Mouse (Mus musculus): ENCODE results near the gene Rit1. TPM values are rescaled to one million over a fixed set of nuclear protein-coding genes. Genes with fewer than 3 reads are reported as not detected.

Gene Rit1
- polyA plus RNA-seq, 1 experiment, result 48.1 TPM

DNA sequence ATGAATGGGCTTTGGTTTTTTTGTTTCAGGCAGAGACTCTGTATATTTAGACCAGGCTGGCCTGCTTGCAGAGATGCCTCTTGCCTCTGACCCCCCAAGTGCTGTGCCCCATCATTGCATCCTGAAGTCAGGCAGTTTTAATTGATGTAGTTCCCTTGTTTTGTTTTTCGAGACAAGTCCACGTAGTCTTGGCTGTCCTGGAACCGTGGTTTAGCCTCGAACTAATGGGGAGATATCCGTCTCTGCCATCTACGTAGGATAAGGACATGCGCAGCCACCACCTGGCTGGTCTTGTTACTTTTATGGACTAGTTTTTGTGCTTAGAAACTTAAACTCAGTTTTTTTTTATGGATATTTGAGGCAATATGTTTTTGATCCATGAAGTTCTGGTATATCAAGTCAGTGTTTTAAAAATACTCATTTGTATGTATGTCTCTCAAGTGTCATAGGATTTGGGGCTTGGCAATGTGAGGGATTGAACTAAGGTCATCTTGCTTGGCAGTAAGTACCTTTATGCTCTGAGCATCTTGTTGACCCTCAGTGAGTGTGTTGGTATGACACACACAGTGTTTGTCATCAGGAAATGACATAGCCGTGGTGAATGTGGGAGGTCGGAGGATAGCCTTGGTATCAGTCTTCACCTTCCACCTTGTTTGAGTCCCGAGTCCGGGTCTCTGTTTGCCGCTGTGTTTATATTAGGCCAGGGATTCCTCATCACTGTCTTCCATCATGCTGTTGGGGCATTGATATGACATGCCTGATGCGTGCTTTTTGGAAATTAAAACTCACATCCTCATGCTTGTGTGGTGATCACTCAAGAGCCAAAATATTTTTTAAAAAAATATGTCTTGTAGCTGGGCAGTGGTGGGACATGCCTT is 29.7 kb upstream of the Rit1 start:
- WGBS, result 15% methylated on average over 13 of the region's 13 CpGs
- H3K27ac ChIP-seq (ENCODE audit: insufficient read depth, low read depth, low read length), result peak overlapping the region; percentile 95; the same call in 1 of the 2 replicates
- TF ChIP-seq POLR2A (IDR thresholded peaks at IDR 0.05; ENCODE audit: low read depth, low read length) (no peak), CTCF (conservative IDR thresholded peaks at IDR 0.05; ENCODE audit: insufficient read depth, insufficient read length, low read depth, low read length) (no peak)

DNA sequence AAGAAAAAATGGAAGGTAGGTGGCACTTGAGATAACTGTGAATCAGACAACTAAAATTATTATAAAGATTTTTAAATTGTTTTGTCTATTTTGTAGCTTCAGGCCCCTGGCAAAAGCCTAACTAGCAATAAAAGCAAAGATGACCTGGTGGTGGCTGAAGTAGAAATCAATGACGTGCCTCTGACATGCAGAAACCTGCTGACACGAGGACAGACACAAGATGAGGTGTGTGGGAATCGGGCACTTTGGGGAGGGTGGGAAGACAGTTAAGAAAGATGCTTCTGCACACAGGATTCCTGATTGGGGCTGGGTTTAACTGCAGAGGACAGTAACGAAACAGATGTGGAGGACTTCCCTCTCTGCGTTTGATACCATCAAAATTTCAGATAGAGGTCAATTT is 27.6 kb upstream of the Rit1 start:
- Histone ChIP-seq H3K36me3 (ENCODE audit: control insufficient read depth, insufficient read depth, low read length) (peaks cover 19% of the 10 kb centered on the region), H3K4me1 (ENCODE audit: control insufficient read depth, insufficient read depth, low read length) (peaks cover 7% of the 10 kb centered on the region; the same call in 1 of the 2 replicates), H3K27me3 (replicated peaks; ENCODE audit: control insufficient read depth, insufficient read depth, low read length) (no peaks in the 10 kb centered on the region), H3K27ac (ENCODE audit: insufficient read depth, low read depth, low read length) (no peak overlapping the region), H3K4me3 (ENCODE audit: insufficient read depth, low read depth, low read length) (no peak overlapping the region)
- 81% methylated on average over 5 of the region's 5 CpGs for WGBS
- no peak for TF ChIP-seq POLR2A (IDR thresholded peaks at IDR 0.05; ENCODE audit: low read depth, low read length)
- no peak for TF ChIP-seq CTCF (conservative IDR thresholded peaks at IDR 0.05; ENCODE audit: insufficient read depth, insufficient read length, low read depth, low read length)
- no peak for DNase-seq

More for the DNA sequence above, 29.7 kb upstream of the Rit1 start:
- Histone ChIP-seq H3K4me3 (ENCODE audit: insufficient read depth, low read depth, low read length) (peak overlapping the region; percentile 82), H3K36me3 (ENCODE audit: control insufficient read depth, insufficient read depth, low read length) (peaks cover 13% of the 10 kb centered on the region), H3K4me1 (ENCODE audit: control insufficient read depth, insufficient read depth, low read length) (peaks cover 7% of the 10 kb centered on the region; the same call in 1 of the 2 replicates), H3K27me3 (replicated peaks; ENCODE audit: control insufficient read depth, insufficient read depth, low read length) (no peaks in the 10 kb centered on the region)
- no peak for DNase-seq

DNA sequence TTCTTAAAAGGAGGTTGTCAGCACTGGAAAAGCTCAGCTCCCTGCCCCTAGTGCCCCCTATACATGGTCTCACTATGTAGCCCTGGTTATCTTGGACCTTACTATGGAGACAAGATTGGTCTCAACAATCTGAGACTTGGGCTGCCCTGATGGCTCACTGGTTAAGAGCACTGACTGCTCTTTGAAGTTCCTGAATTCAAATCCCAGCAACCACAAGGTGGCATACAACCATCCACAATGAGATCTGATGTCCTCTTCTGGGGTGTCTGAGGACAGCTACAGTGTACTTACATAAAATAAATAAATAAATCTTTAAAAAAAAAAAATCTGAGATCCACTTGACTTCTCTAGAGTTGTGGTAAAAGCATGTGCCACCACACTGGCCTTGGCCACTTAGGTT is 21.1 kb upstream of the Rit1 start:
- H3K36me3 ChIP-seq (ENCODE audit: control insufficient read depth, insufficient read depth, low read length), result peaks cover 44% of the 10 kb centered on the region
- no peak for TF ChIP-seq POLR2A (IDR thresholded peaks at IDR 0.05; ENCODE audit: low read depth, low read length)
- TF ChIP-seq CTCF (conservative IDR thresholded peaks at IDR 0.05; ENCODE audit: insufficient read depth, insufficient read length, low read depth, low read length), result no peak
- no peak for DNase-seq

DNA sequence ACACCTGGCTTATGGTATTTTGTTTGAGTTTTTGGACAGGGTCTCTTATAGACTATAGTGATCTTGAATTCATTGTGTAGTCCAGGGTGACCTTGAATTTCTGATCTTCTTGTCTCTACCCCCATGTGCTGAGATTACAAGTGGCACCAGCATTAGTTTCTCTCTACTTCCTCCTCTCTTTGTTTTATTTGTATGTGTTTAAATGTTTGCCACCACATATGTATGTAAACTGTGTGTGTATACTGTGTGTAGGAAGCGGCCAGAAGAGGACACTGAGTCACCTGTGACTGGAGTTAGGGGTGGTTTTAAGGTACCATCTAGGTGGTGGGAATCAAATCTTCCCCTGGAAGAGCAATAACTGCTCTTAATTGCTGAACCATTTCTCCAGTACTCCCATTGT is 18.6 kb upstream of the Rit1 start:
- 97% methylated on average over 1 of the region's 1 CpGs for WGBS
- DNase-seq, result no peak

More for the DNA sequence above, 21.1 kb upstream of the Rit1 start:
- Histone ChIP-seq H3K27me3 (replicated peaks; ENCODE audit: control insufficient read depth, insufficient read depth, low read length) (no peaks in the 10 kb centered on the region), H3K27ac (ENCODE audit: insufficient read depth, low read depth, low read length) (no peak overlapping the region), H3K4me3 (ENCODE audit: insufficient read depth, low read depth, low read length) (no peak overlapping the region), H3K4me1 (ENCODE audit: control insufficient read depth, insufficient read depth, low read length) (no peaks in the 10 kb centered on the region)

DNA sequence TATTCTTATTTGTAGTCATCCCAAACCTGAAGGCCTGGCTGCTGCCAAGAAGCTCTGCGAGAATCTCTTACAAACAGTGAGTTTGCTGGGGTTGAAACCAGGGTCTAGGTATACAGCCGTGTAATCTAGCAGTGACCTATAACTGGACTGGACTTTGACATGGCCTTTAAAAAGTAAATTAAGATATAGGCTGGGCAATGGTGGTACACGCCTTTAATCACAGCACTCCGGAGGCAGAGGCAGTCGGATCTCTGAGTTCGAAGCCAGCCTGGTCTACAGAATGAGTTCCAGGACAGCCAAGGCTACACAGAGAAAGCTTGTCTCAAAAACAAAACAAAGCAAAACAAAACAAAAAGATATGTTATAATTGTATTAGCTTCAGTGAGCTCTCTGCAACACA is 17.8 kb upstream of the Rit1 start:
- Histone ChIP-seq H3K4me1 (ENCODE audit: control insufficient read depth, insufficient read depth, low read length) (no peaks in the 10 kb centered on the region), H3K27ac (ENCODE audit: insufficient read depth, low read depth, low read length) (no peak overlapping the region), H3K36me3 (ENCODE audit: control insufficient read depth, insufficient read depth, low read length) (peaks cover 50% of the 10 kb centered on the region), H3K4me3 (ENCODE audit: insufficient read depth, low read depth, low read length) (no peak overlapping the region), H3K27me3 (replicated peaks; ENCODE audit: control insufficient read depth, insufficient read depth, low read length) (no peaks in the 10 kb centered on the region)
- WGBS, result 90% methylated on average over 6 of the region's 6 CpGs
- TF ChIP-seq CTCF (conservative IDR thresholded peaks at IDR 0.05; ENCODE audit: insufficient read depth, insufficient read length, low read depth, low read length), result no peak
- no peak for TF ChIP-seq POLR2A (IDR thresholded peaks at IDR 0.05; ENCODE audit: low read depth, low read length)
- no peak for DNase-seq

More for the DNA sequence above, 18.6 kb upstream of the Rit1 start:
- TF ChIP-seq POLR2A (IDR thresholded peaks at IDR 0.05; ENCODE audit: low read depth, low read length), result no peak
- no peak for TF ChIP-seq CTCF (conservative IDR thresholded peaks at IDR 0.05; ENCODE audit: insufficient read depth, insufficient read length, low read depth, low read length)
- Histone ChIP-seq H3K36me3 (ENCODE audit: control insufficient read depth, insufficient read depth, low read length) (peaks cover 46% of the 10 kb centered on the region), H3K4me1 (ENCODE audit: control insufficient read depth, insufficient read depth, low read length) (no peaks in the 10 kb centered on the region), H3K27ac (ENCODE audit: insufficient read depth, low read depth, low read length) (no peak overlapping the region), H3K27me3 (replicated peaks; ENCODE audit: control insufficient read depth, insufficient read depth, low read length) (no peaks in the 10 kb centered on the region), H3K4me3 (ENCODE audit: insufficient read depth, low read depth, low read length) (no peak overlapping the region)

DNA sequence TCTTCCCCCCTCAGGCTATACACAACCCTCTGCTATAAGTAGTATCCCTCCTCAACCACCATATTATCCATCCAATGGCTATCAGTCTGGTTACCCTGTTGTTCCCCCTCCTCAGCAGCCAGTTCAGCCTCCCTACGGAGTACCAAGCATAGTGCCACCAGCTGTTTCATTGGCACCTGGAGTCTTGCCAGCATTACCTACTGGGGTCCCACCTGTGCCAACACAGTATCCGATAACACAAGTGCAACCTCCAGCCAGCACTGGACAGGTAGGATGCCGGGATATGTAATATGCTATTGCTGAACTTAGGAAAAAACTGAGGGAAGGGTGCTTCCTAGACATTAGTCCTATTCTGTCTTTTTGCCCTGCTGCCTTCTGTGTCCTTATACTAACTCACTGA is 16.4 kb upstream of the Rit1 start:
- DNase-seq, result no peak
- Histone ChIP-seq H3K36me3 (ENCODE audit: control insufficient read depth, insufficient read depth, low read length) (peaks cover 44% of the 10 kb centered on the region), H3K27me3 (replicated peaks; ENCODE audit: control insufficient read depth, insufficient read depth, low read length) (no peaks in the 10 kb centered on the region), H3K4me1 (ENCODE audit: control insufficient read depth, insufficient read depth, low read length) (no peaks in the 10 kb centered on the region), H3K27ac (ENCODE audit: insufficient read depth, low read depth, low read length) (no peak overlapping the region), H3K4me3 (ENCODE audit: insufficient read depth, low read depth, low read length) (no peak overlapping the region)
- WGBS, result 81% methylated on average over 3 of the region's 3 CpGs
- no peak for TF ChIP-seq POLR2A (IDR thresholded peaks at IDR 0.05; ENCODE audit: low read depth, low read length)
- TF ChIP-seq CTCF (conservative IDR thresholded peaks at IDR 0.05; ENCODE audit: insufficient read depth, insufficient read length, low read depth, low read length), result no peak

DNA sequence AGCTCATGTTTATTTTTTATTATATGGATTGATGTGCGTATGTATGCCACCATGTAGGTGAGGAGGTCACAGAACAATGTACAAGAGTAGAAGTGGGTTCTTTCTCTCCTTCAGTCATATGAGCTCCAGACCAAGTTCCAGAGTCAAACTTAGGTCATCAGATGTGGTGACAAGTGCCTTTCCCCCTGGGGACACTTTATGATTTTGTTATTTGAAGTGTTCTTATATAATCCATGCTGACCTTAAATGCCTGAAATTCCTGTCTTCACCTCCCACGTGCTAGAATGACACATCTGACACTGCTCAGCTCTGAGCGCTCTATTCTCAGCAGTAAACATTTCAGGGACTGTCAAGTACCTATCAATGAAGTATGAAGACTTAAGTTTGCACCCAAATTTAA is 15.4 kb upstream of the Rit1 start:
- DNase-seq, result no peak
- TF ChIP-seq CTCF (conservative IDR thresholded peaks at IDR 0.05; ENCODE audit: insufficient read depth, insufficient read length, low read depth, low read length), result no peak
- TF ChIP-seq POLR2A (IDR thresholded peaks at IDR 0.05; ENCODE audit: low read depth, low read length), result no peak
- WGBS, result 40% methylated on average over 3 of the region's 3 CpGs
- peaks cover 46% of the 10 kb centered on the region for H3K36me3 ChIP-seq (ENCODE audit: control insufficient read depth, insufficient read depth, low read length)
- no peak overlapping the region for H3K4me3 ChIP-seq (ENCODE audit: insufficient read depth, low read depth, low read length)
- H3K27ac ChIP-seq (ENCODE audit: insufficient read depth, low read depth, low read length), result no peak overlapping the region
- no peaks in the 10 kb centered on the region for H3K4me1 ChIP-seq (ENCODE audit: control insufficient read depth, insufficient read depth, low read length)
- H3K27me3 ChIP-seq (replicated peaks; ENCODE audit: control insufficient read depth, insufficient read depth, low read length), result no peaks in the 10 kb centered on the region

All from kidney, adult 2 months (tissue).